Mouse (Mus musculus): ENCODE measurements around the gene Rad51b. TPM values are rescaled to one million over a fixed set of nuclear protein-coding genes. Genes with fewer than 3 reads are reported as not detected.

The Rad51b gene
- polyA plus RNA-seq, 1 experiment from 2014 or later: 8.0 TPM

DNA sequence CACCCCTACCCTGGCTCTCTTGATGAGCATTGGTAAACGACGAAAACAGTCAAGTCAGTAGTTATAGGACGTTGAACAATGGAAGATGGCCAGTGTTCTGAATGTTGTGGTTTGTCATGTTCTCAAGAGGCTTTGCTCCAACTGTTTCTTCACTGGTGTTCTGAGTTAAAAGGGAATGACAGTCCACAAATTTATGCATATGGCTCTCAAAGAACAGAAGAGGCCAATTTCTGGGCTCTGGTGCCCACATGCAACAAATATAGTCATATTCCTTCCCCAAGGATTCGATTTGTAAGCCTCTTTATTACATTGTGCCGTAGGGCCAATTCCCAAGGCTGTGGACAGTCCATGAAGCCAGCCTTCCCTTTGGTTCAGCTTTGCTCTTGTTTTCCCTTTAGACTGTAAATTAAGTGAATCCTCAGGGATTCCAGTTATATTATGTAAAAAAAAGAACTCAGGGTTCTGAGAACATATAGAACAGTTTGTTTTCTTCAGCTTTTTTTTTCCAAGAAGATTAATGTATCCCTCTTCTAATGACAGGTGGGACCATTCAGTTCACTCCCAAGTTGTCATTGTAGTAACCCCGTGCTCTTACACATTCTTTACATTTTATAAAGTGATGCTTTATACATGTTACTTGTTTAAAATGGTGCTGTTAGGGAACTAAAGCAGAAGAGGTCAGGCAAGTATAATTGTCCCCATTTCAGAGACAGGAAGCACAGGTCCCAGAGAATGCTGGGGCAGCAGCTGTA is 287.6 kb downstream of the Rad51b start:
- ATAC-seq (ENCODE audit: insufficient read depth): no peak
- WGBS: 71% methylated on average over 6 of the region's 6 CpGs
- H3K9me3 ChIP-seq (ENCODE audit: low read depth, low read length): no peaks in the 10 kb centered on the region
- no peaks in the 10 kb centered on the region for H3K27me3 ChIP-seq (ENCODE audit: insufficient read depth, low read length)
- DNase-seq: no peak
- TF ChIP-seq CTCF (IDR thresholded peaks at IDR 0.05; ENCODE audit: low read depth): no peak
- no peak overlapping the region for H3K9ac ChIP-seq
- no peak overlapping the region for H3K27ac ChIP-seq (ENCODE audit: low read depth)
- H3K4me3 ChIP-seq (ENCODE audit: low read depth, low read length): no peak overlapping the region
- H3K4me1 ChIP-seq (ENCODE audit: insufficient read depth): 0 out of 2 replicates have a peak, but pooled peaks cover 6% of the 10 kb centered on the region
- no peak overlapping the region for H3K4me2 ChIP-seq
- no peaks in the 10 kb centered on the region for H3K36me3 ChIP-seq (ENCODE audit: insufficient read depth)

- Histone ChIP-seq H3K27me3 (ENCODE audit: insufficient read depth, low read length) (no peaks in the 10 kb centered on the region), H3K4me3 (ENCODE audit: low read depth, low read length) (no peak overlapping the region), H3K4me2 (no peak overlapping the region), H3K9ac (no peak overlapping the region), H3K4me1 (ENCODE audit: insufficient read depth) (0 out of 2 replicates have a peak, but pooled peaks cover under 1% of the 10 kb centered on the region), H3K9me3 (ENCODE audit: low read depth, low read length) (no peaks in the 10 kb centered on the region), H3K27ac (ENCODE audit: low read depth) (no peak overlapping the region), H3K36me3 (ENCODE audit: insufficient read depth) (no peaks in the 10 kb centered on the region)
- TF ChIP-seq CTCF (IDR thresholded peaks at IDR 0.05; ENCODE audit: low read depth): no peak
- DNase-seq (no peak), ATAC-seq (ENCODE audit: insufficient read depth) (no peak)
- WGBS: 88% methylated on average over 2 of the region's 2 CpGs
Measured at GRCm38 (mm10) chr12:79585336-79585735, 288.3 kb downstream of the Rad51b start.

- no peak for DNase-seq
- Histone ChIP-seq H3K4me2 (no peak overlapping the region), H3K4me3 (ENCODE audit: low read depth, low read length) (no peak overlapping the region), H3K27me3 (ENCODE audit: insufficient read depth, low read length) (no peaks in the 10 kb centered on the region), H3K9me3 (ENCODE audit: low read depth, low read length) (no peaks in the 10 kb centered on the region), H3K27ac (ENCODE audit: low read depth) (no peak overlapping the region), H3K36me3 (ENCODE audit: insufficient read depth) (no peaks in the 10 kb centered on the region), H3K9ac (no peak overlapping the region), H3K4me1 (ENCODE audit: insufficient read depth) (no peaks in the 10 kb centered on the region)
- WGBS: 74% methylated on average over 4 of the region's 4 CpGs
- no peak for TF ChIP-seq CTCF (IDR thresholded peaks at IDR 0.05; ENCODE audit: low read depth)
- ATAC-seq (ENCODE audit: insufficient read depth): no peak
Measured at GRCm38 (mm10) chr12:79588831-79589230, 291.7 kb downstream of the Rad51b start.

DNA sequence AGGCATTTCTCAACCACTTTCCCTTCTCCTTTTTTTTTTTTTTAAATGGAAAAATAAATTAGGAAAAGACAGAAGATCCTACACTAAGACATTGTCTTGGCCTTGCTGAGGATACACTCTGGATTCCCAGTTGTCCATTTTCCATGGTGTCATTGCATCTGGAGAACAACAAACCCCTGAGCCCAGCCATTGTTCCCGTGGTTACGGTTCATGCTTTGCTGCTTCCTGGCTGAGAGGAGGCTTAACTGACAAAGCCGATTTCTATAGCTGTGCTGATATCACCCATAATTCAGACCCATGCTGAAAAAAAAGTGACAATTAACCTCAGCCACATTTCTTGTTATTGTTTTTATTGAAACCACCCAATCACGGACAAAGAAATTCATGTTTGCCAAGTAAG is 295.1 kb downstream of the Rad51b start:
- WGBS: 83% methylated on average over 4 of the region's 4 CpGs
- ATAC-seq (ENCODE audit: insufficient read depth) (no peak), DNase-seq (no peak)
- Histone ChIP-seq H3K27ac (ENCODE audit: low read depth) (no peak overlapping the region), H3K4me2 (no peak overlapping the region), H3K9me3 (ENCODE audit: low read depth, low read length) (no peaks in the 10 kb centered on the region), H3K9ac (no peak overlapping the region), H3K36me3 (ENCODE audit: insufficient read depth) (no peaks in the 10 kb centered on the region), H3K4me3 (ENCODE audit: low read depth, low read length) (no peak overlapping the region), H3K27me3 (ENCODE audit: insufficient read depth, low read length) (no peaks in the 10 kb centered on the region), H3K4me1 (ENCODE audit: insufficient read depth) (no peaks in the 10 kb centered on the region)
- no peak for TF ChIP-seq CTCF (IDR thresholded peaks at IDR 0.05; ENCODE audit: low read depth)

- no peak for ATAC-seq (ENCODE audit: insufficient read depth)
- Histone ChIP-seq H3K36me3 (ENCODE audit: insufficient read depth) (no peaks in the 10 kb centered on the region), H3K4me3 (ENCODE audit: low read depth, low read length) (no peak overlapping the region), H3K9ac (no peak overlapping the region), H3K4me1 (ENCODE audit: insufficient read depth) (no peaks in the 10 kb centered on the region; the same call in 1 of the 2 replicates), H3K27me3 (ENCODE audit: insufficient read depth, low read length) (no peaks in the 10 kb centered on the region), H3K27ac (ENCODE audit: low read depth) (no peak overlapping the region), H3K4me2 (no peak overlapping the region), H3K9me3 (ENCODE audit: low read depth, low read length) (no peaks in the 10 kb centered on the region)
- DNase-seq: no peak
- no peak for TF ChIP-seq CTCF (IDR thresholded peaks at IDR 0.05; ENCODE audit: low read depth)
Measured at GRCm38 (mm10) chr12:79596842-79597241, 299.8 kb downstream of the Rad51b start.

- WGBS: 92% methylated on average over 2 of the region's 2 CpGs
- no peak overlapping the region for H3K4me3 ChIP-seq (ENCODE audit: low read depth, low read length)
- TF ChIP-seq CTCF (IDR thresholded peaks at IDR 0.05; ENCODE audit: low read depth): no peak
- no peak for ATAC-seq (ENCODE audit: insufficient read depth)
- no peak for DNase-seq
- no peaks in the 10 kb centered on the region for H3K9me3 ChIP-seq (ENCODE audit: low read depth, low read length)
- H3K27ac ChIP-seq (ENCODE audit: low read depth): no peak overlapping the region
- H3K36me3 ChIP-seq (ENCODE audit: insufficient read depth): no peaks in the 10 kb centered on the region
- H3K9ac ChIP-seq: no peak overlapping the region
- no peak overlapping the region for H3K4me2 ChIP-seq
- H3K27me3 ChIP-seq (ENCODE audit: insufficient read depth, low read length): no peaks in the 10 kb centered on the region
- H3K4me1 ChIP-seq (ENCODE audit: insufficient read depth): no peaks in the 10 kb centered on the region; the same call in 1 of the 2 replicates
Measured at GRCm38 (mm10) chr12:79597351-79597750, 300.3 kb downstream of the Rad51b start.

GRCm38 (mm10) chr12:79597786-79598185 is 300.7 kb downstream of the Rad51b start:
- ATAC-seq (ENCODE audit: insufficient read depth) (no peak), DNase-seq (no peak)
- Histone ChIP-seq H3K4me2 (no peak overlapping the region), H3K9ac (no peak overlapping the region), H3K9me3 (ENCODE audit: low read depth, low read length) (no peaks in the 10 kb centered on the region), H3K27ac (ENCODE audit: low read depth) (no peak overlapping the region), H3K27me3 (ENCODE audit: insufficient read depth, low read length) (no peaks in the 10 kb centered on the region), H3K36me3 (ENCODE audit: insufficient read depth) (no peaks in the 10 kb centered on the region), H3K4me3 (ENCODE audit: low read depth, low read length) (no peak overlapping the region), H3K4me1 (ENCODE audit: insufficient read depth) (no peaks in the 10 kb centered on the region; the same call in 1 of the 2 replicates)
- 74% methylated on average over 2 of the region's 2 CpGs for WGBS
- no peak for TF ChIP-seq CTCF (IDR thresholded peaks at IDR 0.05; ENCODE audit: low read depth)

Data from lung, embryonic 14.5 days (tissue).